Mouse (Mus musculus) G1E (cell line): ENCODE measurements at regions not wholly inside any gene's neighbourhood (a gene's known extent, or its start where the extent isn't known, plus 50 kb on each side); places are given as distances from the start of the nearest gene placed in this dataset.

Experiments used
- ATAC-seq: 2 replicates; pipeline ENCODE4 v1.8.0; 2016; ENCODE audit warnings: mild to moderate bottlenecking; ENCODE audit not compliant: insufficient number of reproducible peaks, poor library complexity, low FRiP score, severe bottlenecking; ENCODE audit errors: extremely low read depth
- DNase-seq: peaks from one replicate; pipeline ENCODE4 v3.0.0; 2012; ENCODE audit warnings: low spot score
- H3K27me3 ChIP-seq: 2 replicates; pipeline ENCODE4 v1.6.1; 2012; ENCODE audit warnings: mild to moderate bottlenecking, low read length, inconsistent platforms; ENCODE audit not compliant: insufficient read depth
- H3K36me3 ChIP-seq: replicated peaks from 2 replicates; pipeline ENCODE3; 2012; ENCODE audit warnings: mild to moderate bottlenecking, inconsistent platforms
- H3K4me1 ChIP-seq: 2 replicates; pipeline ENCODE4 v1.6.1; 2012; ENCODE audit warnings: low read depth, low read length, inconsistent platforms, mixed read lengths; ENCODE audit not compliant: insufficient read depth
- H3K4me3 ChIP-seq: 2 replicates; pipeline ENCODE4 v1.5.1; 2012; ENCODE audit warnings: low read depth, mild to moderate bottlenecking, inconsistent platforms, low read length, moderate library complexity, mixed read lengths
- H3K9me3 ChIP-seq: replicated peaks from 2 replicates; pipeline ENCODE4 v1.6.1; 2012; ENCODE audit warnings: inconsistent platforms
- CTCF ChIP-seq: IDR thresholded peaks from 2 replicates; pipeline ENCODE4 v1.5.1; 2012; ENCODE audit warnings: low read depth, low read length, inconsistent platforms, mixed read lengths
- GATA1 ChIP-seq: IDR thresholded peaks from 2 replicates; pipeline ENCODE4 v1.6.1; 2012; ENCODE audit warnings: borderline replicate concordance, low read length, inconsistent platforms, mixed read lengths
- GATA2 ChIP-seq: IDR thresholded peaks from 2 replicates; pipeline ENCODE4 v1.6.1; 2012; ENCODE audit warnings: low read depth, low read length, inconsistent platforms, borderline replicate concordance
- POLR2AphosphoS5 ChIP-seq: IDR thresholded peaks from 2 replicates; pipeline ENCODE4 v1.6.1; 2012; ENCODE audit warnings: low read depth, low read length, inconsistent platforms; ENCODE audit not compliant: insufficient replicate concordance
- TAL1 ChIP-seq: conservative IDR thresholded peaks from 2 replicates; pipeline ENCODE4 v1.6.1; 2012; ENCODE audit warnings: low read depth, low read length, inconsistent platforms, mixed read lengths

GRCm38 (mm10) chr14:37371972-37372371 is 236.9 kb upstream of the Ghitm start:
- no peaks in the 10 kb centered on the region for H3K36me3 ChIP-seq
- no peak for DNase-seq

DNA sequence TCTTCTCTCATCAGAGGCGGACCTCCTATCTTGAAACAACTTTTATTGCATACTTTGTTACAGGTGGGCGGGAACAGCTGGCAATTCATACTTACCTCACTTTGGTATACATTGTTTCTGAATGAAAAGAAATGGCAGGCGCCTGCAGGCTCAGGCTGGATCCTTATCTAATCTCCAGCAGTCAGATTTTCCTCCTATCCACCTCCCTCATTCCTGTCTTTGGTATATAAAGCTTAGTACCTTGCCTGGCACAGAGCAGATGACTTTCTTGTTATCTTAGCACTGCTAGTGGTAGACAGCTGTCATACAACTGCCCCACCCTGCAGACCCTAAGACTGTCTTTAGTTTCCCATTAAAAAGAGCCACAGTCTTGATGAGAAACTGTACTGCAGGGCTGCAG is 226.8 kb upstream of the Ghitm start:
- no peaks in the 10 kb centered on the region for H3K4me1 ChIP-seq
- TF ChIP-seq CTCF (no peak), TAL1 (no peak), POLR2AphosphoS5 (no peak), GATA1 (no peak), GATA2 (no peak)
- H3K27me3 ChIP-seq, result no peaks in the 10 kb centered on the region
- DNase-seq (no peak), ATAC-seq (no peak)
- H3K4me3 ChIP-seq, result no peak overlapping the region
- H3K9me3 ChIP-seq, result no peaks in the 10 kb centered on the region
- no peaks in the 10 kb centered on the region for H3K36me3 ChIP-seq

More at GRCm38 (mm10) chr14:37371972-37372371, 236.9 kb upstream of the Ghitm start:
- H3K9me3 ChIP-seq, result no peaks in the 10 kb centered on the region
- H3K4me1 ChIP-seq, result no peaks in the 10 kb centered on the region
- no peak overlapping the region for H3K4me3 ChIP-seq
- ATAC-seq, result no peak
- TF ChIP-seq CTCF, result no peak
- no peak for TF ChIP-seq POLR2AphosphoS5
- TF ChIP-seq TAL1, result no peak
- no peak for TF ChIP-seq GATA2
- TF ChIP-seq GATA1, result no peak
- no peaks in the 10 kb centered on the region for H3K27me3 ChIP-seq

DNA sequence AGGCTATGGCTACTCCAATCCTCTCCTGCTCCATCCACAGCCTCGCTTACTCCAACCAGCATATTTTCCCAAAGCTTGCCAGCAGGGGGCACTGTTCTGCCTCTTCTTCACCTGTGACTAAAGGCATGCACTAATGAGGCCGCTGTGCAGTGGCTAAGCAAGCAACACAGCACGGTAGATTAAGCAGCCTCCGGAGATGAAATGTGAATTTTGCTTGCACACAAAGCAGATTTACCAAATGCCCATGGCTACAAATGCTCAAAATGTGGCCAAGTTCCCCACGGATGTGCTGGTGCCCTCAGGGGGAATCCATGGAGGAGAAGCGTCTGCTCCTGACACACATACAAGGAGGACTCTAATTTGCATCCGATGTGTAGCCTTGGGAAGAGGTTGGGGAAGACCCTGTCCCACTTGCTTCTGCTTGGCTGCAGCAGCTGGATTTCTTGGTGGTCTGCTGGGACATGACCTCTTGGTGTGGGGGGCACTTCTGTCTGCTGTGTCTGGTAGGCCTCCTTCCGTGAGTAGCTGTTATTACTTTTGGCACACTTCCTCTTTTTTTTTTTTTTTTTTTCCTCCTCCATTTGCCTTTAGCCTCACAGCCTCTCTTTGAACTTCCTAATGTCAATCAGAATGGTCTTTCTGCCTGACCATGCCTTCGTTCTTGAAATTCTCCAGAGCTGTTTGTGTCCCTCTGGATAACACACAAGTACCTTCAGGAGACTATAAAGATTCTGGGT is 221.1 kb upstream of the Ghitm start:
- Histone ChIP-seq H3K4me1 (no peaks in the 10 kb centered on the region), H3K4me3 (no peak overlapping the region), H3K9me3 (0 out of 2 replicates have a peak, but pooled peaks cover 4% of the 10 kb centered on the region), H3K27me3 (no peaks in the 10 kb centered on the region), H3K36me3 (no peaks in the 10 kb centered on the region)
- ATAC-seq, result no peak
- TF ChIP-seq CTCF, result 0 out of 2 replicates have a peak, but pooled peaks have one; percentile 19
- TF ChIP-seq GATA2, result no peak
- DNase-seq, result no peak

DNA sequence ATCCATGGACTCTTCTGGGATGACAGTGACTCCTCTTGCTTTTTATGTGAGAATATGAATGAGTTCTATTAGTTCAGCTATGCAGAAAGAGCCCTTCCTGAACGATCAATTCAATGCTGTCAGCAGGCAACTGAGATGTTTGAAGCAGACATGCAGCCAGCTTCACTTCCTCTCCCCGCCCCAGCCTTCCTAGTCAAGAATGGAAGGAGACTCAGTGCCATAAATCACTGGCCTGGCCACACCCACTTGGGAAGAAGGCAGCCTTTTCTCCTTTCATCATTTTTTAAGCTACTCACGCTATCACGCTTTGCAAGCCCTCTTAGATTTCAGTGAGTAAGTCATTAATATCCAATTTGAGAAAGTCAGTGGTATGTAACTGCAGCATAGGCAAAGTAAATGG is 188.3 kb upstream of the Ghitm start:
- no peak for TF ChIP-seq GATA1
- TF ChIP-seq POLR2AphosphoS5, result no peak
- TF ChIP-seq CTCF, result no peak
- no peak for TF ChIP-seq GATA2
- no peak for TF ChIP-seq TAL1
- ATAC-seq (no peak), DNase-seq (no peak)
- Histone ChIP-seq H3K27me3 (no peaks in the 10 kb centered on the region), H3K4me1 (no peaks in the 10 kb centered on the region), H3K4me3 (no peak overlapping the region), H3K9me3 (no peaks in the 10 kb centered on the region), H3K36me3 (no peaks in the 10 kb centered on the region)

- Histone ChIP-seq H3K36me3 (no peaks in the 10 kb centered on the region), H3K4me3 (no peak overlapping the region), H3K9me3 (no peaks in the 10 kb centered on the region), H3K4me1 (no peaks in the 10 kb centered on the region), H3K27me3 (no peaks in the 10 kb centered on the region)
- TF ChIP-seq POLR2AphosphoS5, result no peak
- no peak for TF ChIP-seq CTCF
- no peak for TF ChIP-seq GATA1
- no peak for TF ChIP-seq TAL1
- TF ChIP-seq GATA2, result no peak
- ATAC-seq, result no peak
- no peak for DNase-seq
Observed at GRCm38 (mm10) chr14:37315239-37315895, 180.3 kb upstream of the Ghitm start.

- Histone ChIP-seq H3K4me1 (no peaks in the 10 kb centered on the region), H3K27me3 (no peaks in the 10 kb centered on the region), H3K36me3 (no peaks in the 10 kb centered on the region), H3K9me3 (no peaks in the 10 kb centered on the region), H3K4me3 (no peak overlapping the region)
- no peak for ATAC-seq
- no peak for TF ChIP-seq POLR2AphosphoS5
- no peak for DNase-seq
Observed at GRCm38 (mm10) chr14:37313906-37314305, 178.8 kb upstream of the Ghitm start.

GRCm38 (mm10) chr14:37312887-37313286 is 177.8 kb upstream of the Ghitm start:
- H3K36me3 ChIP-seq, result no peaks in the 10 kb centered on the region
- H3K9me3 ChIP-seq, result no peaks in the 10 kb centered on the region
- TF ChIP-seq GATA1 (no peak), CTCF (no peak), GATA2 (no peak), TAL1 (no peak), POLR2AphosphoS5 (no peak)
- no peaks in the 10 kb centered on the region for H3K27me3 ChIP-seq
- no peak overlapping the region for H3K4me3 ChIP-seq
- DNase-seq, result no peak
- H3K4me1 ChIP-seq, result no peaks in the 10 kb centered on the region
- no peak for ATAC-seq
